Mouse (Mus musculus): ENCODE data around the gene Ski. TPM values are rescaled to one million over a fixed set of nuclear protein-coding genes. Genes with fewer than 3 reads are reported as not detected.

Gene Ski
- polyA plus RNA-seq, 1 experiment = 0.57 TPM

- TF ChIP-seq GATA1 (IDR thresholded peaks at IDR 0.05; ENCODE audit: low read length) = no peak
- no peak for TF ChIP-seq TAL1 (IDR thresholded peaks at IDR 0.05; ENCODE audit: low read length)
- peaks cover 3% of the 10 kb centered on the region; the same call in 1 of the 2 replicates for H3K9me3 ChIP-seq (ENCODE audit: control insufficient read depth, low read length)
- no peaks in the 10 kb centered on the region for H3K36me3 ChIP-seq (ENCODE audit: control insufficient read depth)
- no peaks in the 10 kb centered on the region for H3K4me1 ChIP-seq (ENCODE audit: control insufficient read depth)
- no peak overlapping the region for H3K4me3 ChIP-seq (replicated peaks)
- no peaks in the 10 kb centered on the region for H3K27me3 ChIP-seq (ENCODE audit: control insufficient read depth)
Observed at GRCm38 (mm10) chr4:155135909-155136585, 86.3 kb downstream of the Ski start.

GRCm38 (mm10) chr4:155134686-155135172 is 87.7 kb downstream of the Ski start:
- H3K4me3 ChIP-seq (replicated peaks) = no peak overlapping the region
- peaks cover 3% of the 10 kb centered on the region; the same call in 1 of the 2 replicates for H3K9me3 ChIP-seq (ENCODE audit: control insufficient read depth, low read length)
- TF ChIP-seq GATA1 (IDR thresholded peaks at IDR 0.05; ENCODE audit: low read length) (no peak), TAL1 (IDR thresholded peaks at IDR 0.05; ENCODE audit: low read length) (no peak)
- H3K27me3 ChIP-seq (ENCODE audit: control insufficient read depth) = no peaks in the 10 kb centered on the region
- H3K36me3 ChIP-seq (ENCODE audit: control insufficient read depth) = no peaks in the 10 kb centered on the region
- H3K4me1 ChIP-seq (ENCODE audit: control insufficient read depth) = no peaks in the 10 kb centered on the region

- Histone ChIP-seq H3K36me3 (ENCODE audit: control insufficient read depth) (no peaks in the 10 kb centered on the region), H3K27me3 (ENCODE audit: control insufficient read depth) (no peaks in the 10 kb centered on the region), H3K9me3 (ENCODE audit: control insufficient read depth, low read length) (peaks cover 3% of the 10 kb centered on the region; the same call in 1 of the 2 replicates), H3K4me3 (replicated peaks) (no peak overlapping the region), H3K4me1 (ENCODE audit: control insufficient read depth) (no peaks in the 10 kb centered on the region)
- TF ChIP-seq TAL1 (IDR thresholded peaks at IDR 0.05; ENCODE audit: low read length) (no peak), GATA1 (IDR thresholded peaks at IDR 0.05; ENCODE audit: low read length) (no peak)
Observed at GRCm38 (mm10) chr4:155133658-155134417, 88.6 kb downstream of the Ski start.

- no peak for TF ChIP-seq GATA1 (IDR thresholded peaks at IDR 0.05; ENCODE audit: low read length)
- TF ChIP-seq TAL1 (IDR thresholded peaks at IDR 0.05; ENCODE audit: low read length) = no peak
- no peaks in the 10 kb centered on the region for H3K27me3 ChIP-seq (ENCODE audit: control insufficient read depth)
- H3K4me1 ChIP-seq (ENCODE audit: control insufficient read depth) = no peaks in the 10 kb centered on the region
Observed at GRCm38 (mm10) chr4:155133188-155133587, 89.2 kb downstream of the Ski start.

GRCm38 (mm10) chr4:155130616-155131015 is 91.8 kb downstream of the Ski start:
- Histone ChIP-seq H3K36me3 (ENCODE audit: control insufficient read depth) (no peaks in the 10 kb centered on the region), H3K9me3 (ENCODE audit: control insufficient read depth, low read length) (no peaks in the 10 kb centered on the region), H3K27me3 (ENCODE audit: control insufficient read depth) (no peaks in the 10 kb centered on the region), H3K4me1 (ENCODE audit: control insufficient read depth) (peaks cover 2% of the 10 kb centered on the region), H3K4me3 (replicated peaks) (no peak overlapping the region)
- TF ChIP-seq TAL1 (IDR thresholded peaks at IDR 0.05; ENCODE audit: low read length) (no peak), GATA1 (IDR thresholded peaks at IDR 0.05; ENCODE audit: low read length) (no peak)

More at GRCm38 (mm10) chr4:155133188-155133587, 89.2 kb downstream of the Ski start:
- Histone ChIP-seq H3K9me3 (ENCODE audit: control insufficient read depth, low read length) (peaks cover 3% of the 10 kb centered on the region; the same call in 1 of the 2 replicates), H3K36me3 (ENCODE audit: control insufficient read depth) (no peaks in the 10 kb centered on the region), H3K4me3 (replicated peaks) (no peak overlapping the region)

GRCm38 (mm10) chr4:155129996-155130395 is 92.4 kb downstream of the Ski start:
- Histone ChIP-seq H3K4me1 (ENCODE audit: control insufficient read depth) (peaks cover 8% of the 10 kb centered on the region), H3K36me3 (ENCODE audit: control insufficient read depth) (no peaks in the 10 kb centered on the region), H3K4me3 (replicated peaks) (no peak overlapping the region), H3K9me3 (ENCODE audit: control insufficient read depth, low read length) (no peaks in the 10 kb centered on the region), H3K27me3 (ENCODE audit: control insufficient read depth) (no peaks in the 10 kb centered on the region)
- TF ChIP-seq TAL1 (IDR thresholded peaks at IDR 0.05; ENCODE audit: low read length) (no peak), GATA1 (IDR thresholded peaks at IDR 0.05; ENCODE audit: low read length) (no peak)

GRCm38 (mm10) chr4:155129132-155129917 is 93.1 kb downstream of the Ski start:
- H3K9me3 ChIP-seq (ENCODE audit: control insufficient read depth, low read length) = no peaks in the 10 kb centered on the region
- H3K4me3 ChIP-seq (replicated peaks) = no peak overlapping the region
- H3K27me3 ChIP-seq (ENCODE audit: control insufficient read depth) = no peaks in the 10 kb centered on the region
- peaks cover 15% of the 10 kb centered on the region for H3K4me1 ChIP-seq (ENCODE audit: control insufficient read depth)
- H3K36me3 ChIP-seq (ENCODE audit: control insufficient read depth) = no peaks in the 10 kb centered on the region
- TF ChIP-seq TAL1 (IDR thresholded peaks at IDR 0.05; ENCODE audit: low read length) (no peak), GATA1 (IDR thresholded peaks at IDR 0.05; ENCODE audit: low read length) (no peak)

GRCm38 (mm10) chr4:155128411-155128810 is 94.0 kb downstream of the Ski start:
- H3K27me3 ChIP-seq (ENCODE audit: control insufficient read depth) = no peaks in the 10 kb centered on the region
- no peak overlapping the region for H3K4me3 ChIP-seq (replicated peaks)
- no peaks in the 10 kb centered on the region for H3K9me3 ChIP-seq (ENCODE audit: control insufficient read depth, low read length)
- H3K36me3 ChIP-seq (ENCODE audit: control insufficient read depth) = no peaks in the 10 kb centered on the region
- TF ChIP-seq GATA1 (IDR thresholded peaks at IDR 0.05; ENCODE audit: low read length) (no peak), TAL1 (IDR thresholded peaks at IDR 0.05; ENCODE audit: low read length) (no peak)
- peaks cover 21% of the 10 kb centered on the region for H3K4me1 ChIP-seq (ENCODE audit: control insufficient read depth)

Data from erythroblast, embryonic 14.5 days (primary cell).